Mouse (Mus musculus) thymus, postnatal 25 days (tissue): ENCODE data around the gene Grap2.
"Not testable (repeated sequence)": the region's sequence is repeated elsewhere in the genome, so short reads cannot be mapped to it uniquely, and the experiment has no call there.

ENCODE experiments used
- DNase-seq: peaks from one replicate; pipeline ENCODE4 v3.0.0; 2022

Grap2 gene

GRCm38 (mm10) chr15:80567139-80567538 is 5.3 kb upstream of the Grap2 start:
- peak; percentile 58 for DNase-seq

GRCm38 (mm10) chr15:80567731-80568130 is 4.7 kb upstream of the Grap2 start:
- no peak for DNase-seq

- DNase-seq: no peak
Measured at GRCm38 (mm10) chr15:80569205-80569604, 3.2 kb upstream of the Grap2 start.

GRCm38 (mm10) chr15:80570226-80570625 is 2.2 kb upstream of the Grap2 start:
- DNase-seq: no peak

GRCm38 (mm10) chr15:80571611-80572010 is 783 bp upstream of the Grap2 start:
- DNase-seq: peak; percentile 80

GRCm38 (mm10) chr15:80572811-80573520 is 572 bp downstream of the Grap2 start:
- peak; percentile 36 for DNase-seq

GRCm38 (mm10) chr15:80574211-80575040 is 2.0 kb downstream of the Grap2 start:
- no peak for DNase-seq

GRCm38 (mm10) chr15:80575817-80576370 is 3.5 kb downstream of the Grap2 start:
- no peak for DNase-seq

- DNase-seq: no peak
Measured at GRCm38 (mm10) chr15:80576415-80576994, 4.1 kb downstream of the Grap2 start.

GRCm38 (mm10) chr15:80577166-80577960 is 5.0 kb downstream of the Grap2 start:
- DNase-seq: no peak

GRCm38 (mm10) chr15:80579121-80579520 is 6.7 kb downstream of the Grap2 start:
- DNase-seq: no peak

- DNase-seq: not testable (repeated sequence)
Measured at GRCm38 (mm10) chr15:80580585-80580984, 8.2 kb downstream of the Grap2 start.

GRCm38 (mm10) chr15:80582581-80583495 is 10.4 kb downstream of the Grap2 start:
- DNase-seq: no peak

GRCm38 (mm10) chr15:80586296-80586695 is 13.9 kb downstream of the Grap2 start:
- DNase-seq: no peak

GRCm38 (mm10) chr15:80590641-80591040 is 18.2 kb downstream of the Grap2 start:
- DNase-seq: no peak

- no peak for DNase-seq
Measured at GRCm38 (mm10) chr15:80592737-80593136, 20.3 kb downstream of the Grap2 start.

GRCm38 (mm10) chr15:80593877-80594276 is 21.5 kb downstream of the Grap2 start:
- DNase-seq: no peak

- no peak for DNase-seq
Measured at GRCm38 (mm10) chr15:80598750-80599149, 26.4 kb downstream of the Grap2 start.

- DNase-seq: no peak
Measured at GRCm38 (mm10) chr15:80599213-80599750, 26.9 kb downstream of the Grap2 start.

GRCm38 (mm10) chr15:80599843-80600242 is 27.4 kb downstream of the Grap2 start:
- DNase-seq: no peak

- DNase-seq: no peak
Measured at GRCm38 (mm10) chr15:80601456-80601855, 29.1 kb downstream of the Grap2 start.
